Mouse (Mus musculus): Measurements from ENCODE around the gene Grm4. TPM values are rescaled to one million over a fixed set of nuclear protein-coding genes. Genes with fewer than 3 reads are reported as not detected.

Gene Grm4
- total and polyA plus RNA-seq, 3 experiments, result 0.13 to 0.47 (median 0.16) TPM

- TF ChIP-seq CTCF (IDR thresholded peaks at IDR 0.05) (no peak), EP300 (IDR thresholded peaks at IDR 0.05; ENCODE audit: insufficient read depth, low read depth, low read length) (no peak), POLR2A (IDR thresholded peaks at IDR 0.05; ENCODE audit: insufficient read depth, low read depth, low read length) (no peak)
- intact Hi-C loops (cut with DNase I), result no loop called here
- Histone ChIP-seq H3K79me2 (replicated peaks; ENCODE audit: control insufficient read depth, insufficient read depth, low read length) (no peaks in the 10 kb centered on the region), H3K9ac (ENCODE audit: low read depth, low read length) (no peak overlapping the region), H3K27me3 (ENCODE audit: control insufficient read depth, insufficient read depth, low read length) (peaks cover 3% of the 10 kb centered on the region; the same call in 1 of the 2 replicates), H3K4me1 (ENCODE audit: control insufficient read depth, insufficient read depth, low read length) (no peaks in the 10 kb centered on the region), H3K36me3 (ENCODE audit: control insufficient read depth, insufficient read depth, low read length) (no peaks in the 10 kb centered on the region), H3K4me3 (no peak overlapping the region), H3K27ac (no peak overlapping the region)
- WGBS, result 63% methylated on average over 13 of the region's 13 CpGs
- DNase-seq, result no peak
Observed at GRCm38 (mm10) chr17:27499080-27499479, 22.1 kb downstream of the Grm4 start.

- Histone ChIP-seq H3K79me2 (replicated peaks; ENCODE audit: control insufficient read depth, insufficient read depth, low read length) (no peaks in the 10 kb centered on the region), H3K4me3 (no peak overlapping the region), H3K27ac (no peak overlapping the region), H3K27me3 (ENCODE audit: control insufficient read depth, insufficient read depth, low read length) (peaks cover 3% of the 10 kb centered on the region; the same call in 1 of the 2 replicates), H3K4me1 (ENCODE audit: control insufficient read depth, insufficient read depth, low read length) (no peaks in the 10 kb centered on the region), H3K36me3 (ENCODE audit: control insufficient read depth, insufficient read depth, low read length) (no peaks in the 10 kb centered on the region), H3K9ac (ENCODE audit: low read depth, low read length) (no peak overlapping the region)
- WGBS, result 47% methylated on average over 5 of the region's 5 CpGs
- intact Hi-C loops (cut with DNase I), result no loop called here
- DNase-seq, result no peak
- no peak for TF ChIP-seq CTCF (IDR thresholded peaks at IDR 0.05)
- TF ChIP-seq EP300 (IDR thresholded peaks at IDR 0.05; ENCODE audit: insufficient read depth, low read depth, low read length), result no peak
- no peak for TF ChIP-seq POLR2A (IDR thresholded peaks at IDR 0.05; ENCODE audit: insufficient read depth, low read depth, low read length)
Observed at GRCm38 (mm10) chr17:27497798-27498197, 23.4 kb downstream of the Grm4 start.

GRCm38 (mm10) chr17:27495008-27495540, 26.1 kb downstream of the Grm4 start:
- Histone ChIP-seq H3K27ac (no peak overlapping the region), H3K4me1 (ENCODE audit: control insufficient read depth, insufficient read depth, low read length) (no peaks in the 10 kb centered on the region), H3K9ac (ENCODE audit: low read depth, low read length) (no peak overlapping the region), H3K4me3 (no peak overlapping the region), H3K79me2 (replicated peaks; ENCODE audit: control insufficient read depth, insufficient read depth, low read length) (no peaks in the 10 kb centered on the region), H3K36me3 (ENCODE audit: control insufficient read depth, insufficient read depth, low read length) (no peaks in the 10 kb centered on the region), H3K27me3 (ENCODE audit: control insufficient read depth, insufficient read depth, low read length) (no peaks in the 10 kb centered on the region)
- TF ChIP-seq EP300 (IDR thresholded peaks at IDR 0.05; ENCODE audit: insufficient read depth, low read depth, low read length), result no peak
- TF ChIP-seq CTCF (IDR thresholded peaks at IDR 0.05), result no peak
- TF ChIP-seq POLR2A (IDR thresholded peaks at IDR 0.05; ENCODE audit: insufficient read depth, low read depth, low read length), result no peak
- intact Hi-C loops (cut with DNase I), result no loop called here
- 74% methylated on average over 7 of the region's 7 CpGs for WGBS
- no peak for DNase-seq

GRCm38 (mm10) chr17:27493969-27494368, 27.2 kb downstream of the Grm4 start:
- TF ChIP-seq CTCF (IDR thresholded peaks at IDR 0.05) (no peak), EP300 (IDR thresholded peaks at IDR 0.05; ENCODE audit: insufficient read depth, low read depth, low read length) (no peak), POLR2A (IDR thresholded peaks at IDR 0.05; ENCODE audit: insufficient read depth, low read depth, low read length) (no peak)
- H3K27ac ChIP-seq, result no peak overlapping the region
- 54% methylated on average over 8 of the region's 8 CpGs for WGBS
- no peak overlapping the region for H3K4me3 ChIP-seq
- intact Hi-C loops (cut with DNase I), result no loop called here
- H3K9ac ChIP-seq (ENCODE audit: low read depth, low read length), result no peak overlapping the region
- no peaks in the 10 kb centered on the region for H3K79me2 ChIP-seq (replicated peaks; ENCODE audit: control insufficient read depth, insufficient read depth, low read length)
- no peaks in the 10 kb centered on the region for H3K27me3 ChIP-seq (ENCODE audit: control insufficient read depth, insufficient read depth, low read length)
- H3K4me1 ChIP-seq (ENCODE audit: control insufficient read depth, insufficient read depth, low read length), result no peaks in the 10 kb centered on the region
- DNase-seq, result no peak
- no peaks in the 10 kb centered on the region for H3K36me3 ChIP-seq (ENCODE audit: control insufficient read depth, insufficient read depth, low read length)

GRCm38 (mm10) chr17:27493389-27493788, 27.8 kb downstream of the Grm4 start:
- Histone ChIP-seq H3K4me1 (ENCODE audit: control insufficient read depth, insufficient read depth, low read length) (no peaks in the 10 kb centered on the region), H3K4me3 (no peak overlapping the region), H3K27me3 (ENCODE audit: control insufficient read depth, insufficient read depth, low read length) (no peaks in the 10 kb centered on the region), H3K36me3 (ENCODE audit: control insufficient read depth, insufficient read depth, low read length) (no peaks in the 10 kb centered on the region), H3K9ac (ENCODE audit: low read depth, low read length) (no peak overlapping the region), H3K27ac (no peak overlapping the region), H3K79me2 (replicated peaks; ENCODE audit: control insufficient read depth, insufficient read depth, low read length) (no peaks in the 10 kb centered on the region)
- TF ChIP-seq CTCF (IDR thresholded peaks at IDR 0.05), result no peak
- TF ChIP-seq POLR2A (IDR thresholded peaks at IDR 0.05; ENCODE audit: insufficient read depth, low read depth, low read length), result no peak
- no peak for TF ChIP-seq EP300 (IDR thresholded peaks at IDR 0.05; ENCODE audit: insufficient read depth, low read depth, low read length)
- 64% methylated on average over 4 of the region's 4 CpGs for WGBS
- intact Hi-C loops (cut with DNase I), result no loop called here
- no peak for DNase-seq

GRCm38 (mm10) chr17:27488173-27488823, 32.9 kb downstream of the Grm4 start:
- H3K27me3 ChIP-seq (ENCODE audit: control insufficient read depth, insufficient read depth, low read length), result no peaks in the 10 kb centered on the region
- no peaks in the 10 kb centered on the region for H3K4me1 ChIP-seq (ENCODE audit: control insufficient read depth, insufficient read depth, low read length)
- H3K9ac ChIP-seq (ENCODE audit: low read depth, low read length), result no peak overlapping the region
- H3K36me3 ChIP-seq (ENCODE audit: control insufficient read depth, insufficient read depth, low read length), result no peaks in the 10 kb centered on the region
- no peak for DNase-seq
- no peaks in the 10 kb centered on the region for H3K79me2 ChIP-seq (replicated peaks; ENCODE audit: control insufficient read depth, insufficient read depth, low read length)
- TF ChIP-seq CTCF (IDR thresholded peaks at IDR 0.05), result no peak
- TF ChIP-seq EP300 (IDR thresholded peaks at IDR 0.05; ENCODE audit: insufficient read depth, low read depth, low read length), result no peak
- no peak for TF ChIP-seq POLR2A (IDR thresholded peaks at IDR 0.05; ENCODE audit: insufficient read depth, low read depth, low read length)
- H3K4me3 ChIP-seq, result no peak overlapping the region
- 65% methylated on average over 16 of the region's 16 CpGs for WGBS
- intact Hi-C loops (cut with DNase I), result no loop called here
- H3K27ac ChIP-seq, result no peak overlapping the region

Measured in heart, adult 2 months (tissue).